Mouse (Mus musculus): Measurements from ENCODE around the gene Olfr798. TPM values are rescaled to one million over a fixed set of nuclear protein-coding genes. Genes with fewer than 3 reads are reported as not detected.

Olfr798 gene
- total RNA-seq (2012; rRNA removed), result not detected in 2 replicates

- no peak for DNase-seq (ENCODE audit: low read depth, low spot score)
- Histone ChIP-seq H3K9me3 (ENCODE audit: control insufficient read depth, insufficient read depth, low read depth, low read length) (no peaks in the 10 kb centered on the region), H3K36me3 (ENCODE audit: control insufficient read depth, insufficient read depth, low read length, poor library complexity, severe bottlenecking) (no peaks in the 10 kb centered on the region), H3K4me3 (ENCODE audit: insufficient read depth in 1 of 2, low read depth in 1 of 2, low read length in 2 of 2, poor library complexity in 1 of 2, severe bottlenecking in 1 of 2) (no peak within 1 kb of the TSS), H3K4me1 (ENCODE audit: control insufficient read depth in 2 of 2, insufficient read depth in 2 of 2, low read length in 2 of 2, poor library complexity in 1 of 2) (no peaks in the 10 kb centered on the region), H3K9ac (ENCODE audit: insufficient read depth, low read depth, low read length, poor library complexity, severe bottlenecking) (no peak within 1 kb of the TSS), H3K27ac (ENCODE audit: insufficient read depth, low read depth, low read length, poor library complexity, severe bottlenecking) (no peak within 1 kb of the TSS)
- TF ChIP-seq ZNF384 (IDR thresholded peaks at IDR 0.05; ENCODE audit: low read depth, low read length) (no peak), MAFK (IDR thresholded peaks at IDR 0.05; ENCODE audit: insufficient read depth, low read depth, low read length) (no peak), HCFC1 (IDR thresholded peaks at IDR 0.05; ENCODE audit: borderline replicate concordance, insufficient read depth, low read length) (no peak), CHD2 (IDR thresholded peaks at IDR 0.05; ENCODE audit: low read depth, low read length) (no peak), ZC3H11A (IDR thresholded peaks at IDR 0.05; ENCODE audit: borderline replicate concordance, low read depth, low read length) (no peak)
- in situ Hi-C loops (cut with MboI; ENCODE audit: low sequenced_read_pairs in 2 of 2, unreplicated experiment in 2 of 2), result no loop called here
Measured at GRCm38 (mm10) chr10:129627834-129628233, at the start of gene Olfr798. Olfr798 (minus strand) TSS chr10:129627934.

DNA sequence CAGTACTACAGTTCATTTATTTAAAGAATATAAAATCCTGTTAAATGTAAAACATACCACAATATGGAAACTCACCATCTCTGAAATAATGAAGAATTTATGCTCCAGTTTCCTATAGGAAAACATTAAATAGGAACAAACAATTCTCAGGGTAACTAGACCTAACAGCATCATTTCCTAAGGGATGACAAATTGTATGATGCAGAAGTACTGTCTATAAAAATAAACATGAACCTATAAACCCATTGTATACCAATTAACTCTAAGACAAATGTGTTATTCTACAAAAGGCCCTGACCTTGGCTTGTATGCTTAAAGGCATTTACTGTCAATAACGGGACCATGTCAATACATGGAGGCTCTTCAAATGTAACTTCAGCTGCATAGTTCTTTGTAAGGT is 46.0 kb upstream of the Olfr798 start, which contains the start of gene Olfr801:
Gene Olfr801, minus strand, starts transcription at position 101 of the 400 bp plus-strand sequence.
- H3K9me3 ChIP-seq (ENCODE audit: control insufficient read depth, insufficient read depth, low read depth, low read length), result no peaks in the 10 kb centered on the region
- in situ Hi-C loops (cut with MboI; ENCODE audit: low sequenced_read_pairs in 2 of 2, unreplicated experiment in 2 of 2), result no loop called here
- DNase-seq (ENCODE audit: low read depth, low spot score), result no peak
- H3K9ac ChIP-seq (ENCODE audit: insufficient read depth, low read depth, low read length, poor library complexity, severe bottlenecking), result no peak within 1 kb of the TSS
- TF ChIP-seq ZNF384 (IDR thresholded peaks at IDR 0.05; ENCODE audit: low read depth, low read length) (no peak), CHD2 (IDR thresholded peaks at IDR 0.05; ENCODE audit: low read depth, low read length) (no peak)
- no peaks in the 10 kb centered on the region for H3K36me3 ChIP-seq (ENCODE audit: control insufficient read depth, insufficient read depth, low read length, poor library complexity, severe bottlenecking)
- H3K4me1 ChIP-seq (ENCODE audit: control insufficient read depth in 2 of 2, insufficient read depth in 2 of 2, low read length in 2 of 2, poor library complexity in 1 of 2), result no peaks in the 10 kb centered on the region
- H3K27ac ChIP-seq (ENCODE audit: insufficient read depth, low read depth, low read length, poor library complexity, severe bottlenecking), result no peak within 1 kb of the TSS
- H3K4me3 ChIP-seq (ENCODE audit: insufficient read depth in 1 of 2, low read depth in 1 of 2, low read length in 2 of 2, poor library complexity in 1 of 2, severe bottlenecking in 1 of 2), result no peak within 1 kb of the TSS

DNA sequence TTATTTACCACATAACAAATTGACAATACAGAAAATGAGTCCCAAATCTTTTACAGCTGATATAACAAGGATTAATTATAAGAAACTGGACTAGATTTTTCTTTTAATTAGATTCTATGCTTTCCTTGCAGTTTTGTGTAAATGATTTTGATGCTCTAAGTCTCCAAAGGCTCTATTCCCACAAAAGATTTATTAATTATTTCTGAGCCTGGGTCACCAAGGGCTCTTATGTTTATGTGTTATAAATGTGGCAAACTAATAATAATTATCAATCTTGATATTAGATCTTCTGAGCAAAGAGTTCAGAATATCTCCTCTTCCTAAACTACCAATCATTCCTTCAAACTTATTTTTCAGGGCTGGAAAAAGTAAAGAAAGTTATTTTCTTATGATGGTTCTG is 29.7 kb upstream of the Olfr798 start, which contains the start of gene Olfr800:
Gene Olfr800, plus strand, starts transcription at position 301 of the 400 bp plus-strand sequence.
- Histone ChIP-seq H3K4me3 (ENCODE audit: insufficient read depth in 1 of 2, low read depth in 1 of 2, low read length in 2 of 2, poor library complexity in 1 of 2, severe bottlenecking in 1 of 2) (no peak within 1 kb of the TSS), H3K9ac (ENCODE audit: insufficient read depth, low read depth, low read length, poor library complexity, severe bottlenecking) (no peak within 1 kb of the TSS), H3K4me1 (ENCODE audit: control insufficient read depth in 2 of 2, insufficient read depth in 2 of 2, low read length in 2 of 2, poor library complexity in 1 of 2) (no peaks in the 10 kb centered on the region), H3K36me3 (ENCODE audit: control insufficient read depth, insufficient read depth, low read length, poor library complexity, severe bottlenecking) (no peaks in the 10 kb centered on the region), H3K27ac (ENCODE audit: insufficient read depth, low read depth, low read length, poor library complexity, severe bottlenecking) (no peak within 1 kb of the TSS), H3K9me3 (ENCODE audit: control insufficient read depth, insufficient read depth, low read depth, low read length) (no peaks in the 10 kb centered on the region)
- in situ Hi-C loops (cut with MboI; ENCODE audit: low sequenced_read_pairs in 2 of 2, unreplicated experiment in 2 of 2), result no loop called here
- TF ChIP-seq ZC3H11A (IDR thresholded peaks at IDR 0.05; ENCODE audit: borderline replicate concordance, low read depth, low read length) (no peak), CHD2 (IDR thresholded peaks at IDR 0.05; ENCODE audit: low read depth, low read length) (no peak), ZNF384 (IDR thresholded peaks at IDR 0.05; ENCODE audit: low read depth, low read length) (no peak), HCFC1 (IDR thresholded peaks at IDR 0.05; ENCODE audit: borderline replicate concordance, insufficient read depth, low read length) (no peak), MAFK (IDR thresholded peaks at IDR 0.05; ENCODE audit: insufficient read depth, low read depth, low read length) (no peak)
- DNase-seq (ENCODE audit: low read depth, low spot score), result no peak

- TF ChIP-seq CHD2 (IDR thresholded peaks at IDR 0.05; ENCODE audit: low read depth, low read length) (no peak), ZNF384 (IDR thresholded peaks at IDR 0.05; ENCODE audit: low read depth, low read length) (no peak), MAFK (IDR thresholded peaks at IDR 0.05; ENCODE audit: insufficient read depth, low read depth, low read length) (no peak), HCFC1 (IDR thresholded peaks at IDR 0.05; ENCODE audit: borderline replicate concordance, insufficient read depth, low read length) (no peak), ZC3H11A (IDR thresholded peaks at IDR 0.05; ENCODE audit: borderline replicate concordance, low read depth, low read length) (no peak)
- no peak overlapping the region for H3K27ac ChIP-seq (ENCODE audit: insufficient read depth, low read depth, low read length, poor library complexity, severe bottlenecking)
- H3K36me3 ChIP-seq (ENCODE audit: control insufficient read depth, insufficient read depth, low read length, poor library complexity, severe bottlenecking), result no peaks in the 10 kb centered on the region
- H3K4me3 ChIP-seq (ENCODE audit: insufficient read depth in 1 of 2, low read depth in 1 of 2, low read length in 2 of 2, poor library complexity in 1 of 2, severe bottlenecking in 1 of 2), result no peak overlapping the region
- no peak overlapping the region for H3K9ac ChIP-seq (ENCODE audit: insufficient read depth, low read depth, low read length, poor library complexity, severe bottlenecking)
- no peak for DNase-seq (ENCODE audit: low read depth, low spot score)
- H3K4me1 ChIP-seq (ENCODE audit: control insufficient read depth in 2 of 2, insufficient read depth in 2 of 2, low read length in 2 of 2, poor library complexity in 1 of 2), result no peaks in the 10 kb centered on the region
- no peaks in the 10 kb centered on the region for H3K9me3 ChIP-seq (ENCODE audit: control insufficient read depth, insufficient read depth, low read depth, low read length)
- in situ Hi-C loops (cut with MboI; ENCODE audit: low sequenced_read_pairs in 2 of 2, unreplicated experiment in 2 of 2), result no loop called here
Measured at GRCm38 (mm10) chr10:129651763-129652162, 24.0 kb upstream of the Olfr798 start.

GRCm38 (mm10) chr10:129637184-129637583 is 9.4 kb upstream of the Olfr798 start, which contains the start of gene Olfr799:
Olfr799 (plus strand) TSS chr10:129637484.
- in situ Hi-C loops (cut with MboI; ENCODE audit: low sequenced_read_pairs in 2 of 2, unreplicated experiment in 2 of 2), result no loop called here
- no peaks in the 10 kb centered on the region for H3K4me1 ChIP-seq (ENCODE audit: control insufficient read depth in 2 of 2, insufficient read depth in 2 of 2, low read length in 2 of 2, poor library complexity in 1 of 2)

More at GRCm38 (mm10) chr10:129637184-129637583, 9.4 kb upstream of the Olfr798 start, which contains the start of gene Olfr799:
- Histone ChIP-seq H3K9ac (ENCODE audit: insufficient read depth, low read depth, low read length, poor library complexity, severe bottlenecking) (no peak within 1 kb of the TSS), H3K36me3 (ENCODE audit: control insufficient read depth, insufficient read depth, low read length, poor library complexity, severe bottlenecking) (no peaks in the 10 kb centered on the region), H3K4me3 (ENCODE audit: insufficient read depth in 1 of 2, low read depth in 1 of 2, low read length in 2 of 2, poor library complexity in 1 of 2, severe bottlenecking in 1 of 2) (no peak within 1 kb of the TSS), H3K9me3 (ENCODE audit: control insufficient read depth, insufficient read depth, low read depth, low read length) (no peaks in the 10 kb centered on the region), H3K27ac (ENCODE audit: insufficient read depth, low read depth, low read length, poor library complexity, severe bottlenecking) (no peak within 1 kb of the TSS)
- no peak for TF ChIP-seq ZNF384 (IDR thresholded peaks at IDR 0.05; ENCODE audit: low read depth, low read length)
- TF ChIP-seq MAFK (IDR thresholded peaks at IDR 0.05; ENCODE audit: insufficient read depth, low read depth, low read length), result no peak
- TF ChIP-seq CHD2 (IDR thresholded peaks at IDR 0.05; ENCODE audit: low read depth, low read length), result no peak
- TF ChIP-seq ZC3H11A (IDR thresholded peaks at IDR 0.05; ENCODE audit: borderline replicate concordance, low read depth, low read length), result no peak
- TF ChIP-seq HCFC1 (IDR thresholded peaks at IDR 0.05; ENCODE audit: borderline replicate concordance, insufficient read depth, low read length), result no peak
- DNase-seq (ENCODE audit: low read depth, low spot score), result no peak

Data from ES-E14 (cell line).